Mouse (Mus musculus): ENCODE measurements around the gene Ubiad1. TPM values are rescaled to one million over a fixed set of nuclear protein-coding genes. Genes with fewer than 3 reads are reported as not detected.

The Ubiad1 gene
- total and polyA plus RNA-seq, 2 experiments from 2014 or later = 12.8 to 22.2 TPM

- ATAC-seq = no peak
- 90% methylated on average over 5 of the region's 5 CpGs for WGBS
- no peak overlapping the region for H3K9ac ChIP-seq (replicated peaks; ENCODE audit: low read length)
- peaks cover 77% of the 10 kb centered on the region for H3K36me3 ChIP-seq (ENCODE audit: insufficient read depth, low read length)
- no peak for DNase-seq (ENCODE audit: low spot score)
- TF ChIP-seq CTCF (IDR thresholded peaks at IDR 0.05; ENCODE audit: low read depth) = no peak
- H3K4me1 ChIP-seq (ENCODE audit: insufficient read depth, low read length) = no peaks in the 10 kb centered on the region
- no peaks in the 10 kb centered on the region for H3K27me3 ChIP-seq (ENCODE audit: insufficient read depth, low read length)
- H3K4me3 ChIP-seq (ENCODE audit: low read length) = no peak overlapping the region
- no peak overlapping the region for H3K27ac ChIP-seq
- no peak overlapping the region for H3K4me2 ChIP-seq (ENCODE audit: low read depth, low read length)
- no peaks in the 10 kb centered on the region for H3K9me3 ChIP-seq (ENCODE audit: low read length)
Measured at GRCm38 (mm10) chr4:148455477-148456025, 11.0 kb upstream of the Ubiad1 start.

DNA sequence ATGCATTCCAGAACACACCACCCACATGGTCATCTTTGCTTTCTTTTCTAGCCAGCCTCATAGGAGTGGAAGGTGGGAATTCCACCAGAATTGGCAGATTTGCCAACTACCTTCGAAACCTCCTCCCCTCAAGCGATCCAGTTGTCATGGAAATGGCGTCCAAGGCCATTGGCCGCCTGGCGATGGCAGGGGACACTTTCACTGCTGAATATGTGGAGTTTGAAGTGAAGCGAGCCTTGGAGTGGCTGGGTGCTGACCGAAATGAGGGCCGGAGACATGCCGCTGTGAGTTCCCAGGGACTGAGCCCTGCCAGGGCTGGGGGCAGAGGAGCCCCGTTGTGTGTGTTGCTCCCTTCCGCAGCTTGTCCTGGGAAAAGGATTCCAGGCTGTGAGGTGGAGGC is 9.1 kb upstream of the Ubiad1 start:
- DNase-seq (ENCODE audit: low spot score) (no peak), ATAC-seq (no peak)
- peaks cover 63% of the 10 kb centered on the region for H3K36me3 ChIP-seq (ENCODE audit: insufficient read depth, low read length)
- 88% methylated on average over 11 of the region's 11 CpGs for WGBS
- no peaks in the 10 kb centered on the region for H3K27me3 ChIP-seq (ENCODE audit: insufficient read depth, low read length)
- no peak overlapping the region for H3K4me2 ChIP-seq (ENCODE audit: low read depth, low read length)
- H3K9me3 ChIP-seq (ENCODE audit: low read length) = no peaks in the 10 kb centered on the region
- peaks cover 7% of the 10 kb centered on the region for H3K4me1 ChIP-seq (ENCODE audit: insufficient read depth, low read length)
- no peak overlapping the region for H3K4me3 ChIP-seq (ENCODE audit: low read length)
- TF ChIP-seq CTCF (IDR thresholded peaks at IDR 0.05; ENCODE audit: low read depth) = no peak
- H3K27ac ChIP-seq = no peak overlapping the region
- no peak overlapping the region for H3K9ac ChIP-seq (replicated peaks; ENCODE audit: low read length)

- H3K9me3 ChIP-seq (ENCODE audit: low read length) = no peaks in the 10 kb centered on the region
- H3K27me3 ChIP-seq (ENCODE audit: insufficient read depth, low read length) = no peaks in the 10 kb centered on the region
- H3K4me2 ChIP-seq (ENCODE audit: low read depth, low read length) = peak overlapping the region; percentile 76
- peaks cover 18% of the 10 kb centered on the region for H3K36me3 ChIP-seq (ENCODE audit: insufficient read depth, low read length)
- WGBS = 1% methylated on average over 15 of the region's 15 CpGs
- TF ChIP-seq CTCF (IDR thresholded peaks at IDR 0.05; ENCODE audit: low read depth) = no peak
- peak overlapping the region; percentile 85 for H3K27ac ChIP-seq
- ATAC-seq (no peak), DNase-seq (ENCODE audit: low spot score) (peak; percentile 27)
- H3K4me3 ChIP-seq (ENCODE audit: low read length) = peak overlapping the region; percentile 59
- peak overlapping the region; percentile 76 for H3K9ac ChIP-seq (replicated peaks; ENCODE audit: low read length)
- H3K4me1 ChIP-seq (ENCODE audit: insufficient read depth, low read length) = peaks cover 13% of the 10 kb centered on the region
Measured at GRCm38 (mm10) chr4:148448853-148449245, 4.3 kb upstream of the Ubiad1 start.

GRCm38 (mm10) chr4:148448179-148448852 is 3.7 kb upstream of the Ubiad1 start, which contains the start of gene Mtor:
TSS of gene Mtor (plus strand) at chr4:148448611.
- Histone ChIP-seq H3K36me3 (ENCODE audit: insufficient read depth, low read length) (peaks cover 12% of the 10 kb centered on the region), H3K27me3 (ENCODE audit: insufficient read depth, low read length) (no peaks in the 10 kb centered on the region), H3K4me1 (ENCODE audit: insufficient read depth, low read length) (peaks cover 17% of the 10 kb centered on the region), H3K9ac (replicated peaks; ENCODE audit: low read length) (peak within 1 kb of the TSS; percentile 76), H3K9me3 (ENCODE audit: low read length) (no peaks in the 10 kb centered on the region), H3K4me3 (ENCODE audit: low read length) (peak within 1 kb of the TSS; percentile 59), H3K4me2 (ENCODE audit: low read depth, low read length) (peak within 1 kb of the TSS; percentile 76), H3K27ac (peak within 1 kb of the TSS; percentile 85)
- WGBS = under 1% methylated on average over 56 of the region's 56 CpGs
- TF ChIP-seq CTCF (IDR thresholded peaks at IDR 0.05; ENCODE audit: low read depth) = no peak
- DNase-seq (ENCODE audit: low spot score) (peak; percentile 99), ATAC-seq (peak; percentile 98)

DNA sequence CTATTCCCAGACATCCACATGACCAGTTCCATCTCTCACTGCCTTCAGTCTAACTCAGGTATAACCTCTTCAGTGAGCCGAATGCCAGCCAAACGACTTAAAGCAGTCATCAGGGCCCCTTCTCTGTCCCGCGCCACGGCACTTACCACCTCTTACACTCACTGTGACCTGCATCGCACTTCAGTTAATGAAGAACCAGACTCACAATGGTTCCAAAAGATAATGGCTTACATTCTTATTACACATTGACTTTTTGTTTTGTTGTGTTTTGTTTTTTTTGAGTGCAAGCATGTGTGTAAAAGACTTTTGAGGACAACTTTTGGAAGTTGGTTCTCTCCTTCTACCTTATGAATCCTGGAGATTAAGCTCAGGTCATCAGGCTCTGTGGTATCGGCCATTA is 2.0 kb downstream of the Ubiad1 start:
- H3K36me3 ChIP-seq (ENCODE audit: insufficient read depth, low read length) = no peaks in the 10 kb centered on the region
- H3K27ac ChIP-seq = no peak overlapping the region
- H3K4me1 ChIP-seq (ENCODE audit: insufficient read depth, low read length) = peaks cover 10% of the 10 kb centered on the region
- H3K4me2 ChIP-seq (ENCODE audit: low read depth, low read length) = no peak overlapping the region
- no peak overlapping the region for H3K9ac ChIP-seq (replicated peaks; ENCODE audit: low read length)
- H3K9me3 ChIP-seq (ENCODE audit: low read length) = no peaks in the 10 kb centered on the region
- ATAC-seq = no peak
- WGBS = 92% methylated on average over 7 of the region's 7 CpGs
- no peak for TF ChIP-seq CTCF (IDR thresholded peaks at IDR 0.05; ENCODE audit: low read depth)
- DNase-seq (ENCODE audit: low spot score) = no peak
- no peaks in the 10 kb centered on the region for H3K27me3 ChIP-seq (ENCODE audit: insufficient read depth, low read length)
- H3K4me3 ChIP-seq (ENCODE audit: low read length) = no peak overlapping the region

GRCm38 (mm10) chr4:148441931-148442330 is 2.6 kb downstream of the Ubiad1 start:
- no peaks in the 10 kb centered on the region for H3K27me3 ChIP-seq (ENCODE audit: insufficient read depth, low read length)
- no peak overlapping the region for H3K4me2 ChIP-seq (ENCODE audit: low read depth, low read length)
- H3K4me1 ChIP-seq (ENCODE audit: insufficient read depth, low read length) = peaks cover 10% of the 10 kb centered on the region
- H3K27ac ChIP-seq = no peak overlapping the region
- no peaks in the 10 kb centered on the region for H3K36me3 ChIP-seq (ENCODE audit: insufficient read depth, low read length)
- no peak for TF ChIP-seq CTCF (IDR thresholded peaks at IDR 0.05; ENCODE audit: low read depth)
- H3K9me3 ChIP-seq (ENCODE audit: low read length) = no peaks in the 10 kb centered on the region
- ATAC-seq = no peak
- H3K9ac ChIP-seq (replicated peaks; ENCODE audit: low read length) = no peak overlapping the region
- 95% methylated on average over 5 of the region's 5 CpGs for WGBS
- DNase-seq (ENCODE audit: low spot score) = no peak
- H3K4me3 ChIP-seq (ENCODE audit: low read length) = no peak overlapping the region

All from hindbrain, postnatal 0 days (tissue).